Mouse (Mus musculus) thymus, adult 2 months (tissue): ENCODE data around the gene Hcls1. TPM values are rescaled to one million over a fixed set of nuclear protein-coding genes. Genes with fewer than 3 reads are reported as not detected.

Experiments used
- DNase-seq: peaks from one replicate; pipeline ENCODE4 v3.0.0; 2021
- H3K27ac ChIP-seq: fragments of 200-500 bp; 2 replicates; pipeline ENCODE4 v1.5.1; 2012; ENCODE audit warnings: low read length, control low read depth; ENCODE audit not compliant: control insufficient read depth, insufficient read depth
- H3K27me3 ChIP-seq: fragments of 200-500 bp; 2 replicates; pipeline ENCODE4 v1.6.1; 2012; ENCODE audit warnings: mild to moderate bottlenecking, low read length, moderate library complexity, mixed read lengths; ENCODE audit not compliant: control insufficient read depth, insufficient read depth
- H3K36me3 ChIP-seq: fragments of 200-500 bp; 2 replicates; pipeline ENCODE4 v1.6.1; 2012; ENCODE audit warnings: mild to moderate bottlenecking, low read length, moderate library complexity; ENCODE audit not compliant: control insufficient read depth, insufficient read depth
- H3K4me1 ChIP-seq: fragments of 200-500 bp; replicated peaks from 2 replicates; pipeline ENCODE4 v1.6.1; 2012; ENCODE audit warnings: low read length; ENCODE audit not compliant: control insufficient read depth, insufficient read depth
- H3K4me3 ChIP-seq: fragments of 200-500 bp; 2 replicates; pipeline ENCODE4 v1.5.1; 2012; ENCODE audit warnings: mild to moderate bottlenecking, low read length, control low read depth, moderate library complexity; ENCODE audit not compliant: control insufficient read depth, insufficient read depth
- CTCF ChIP-seq: fragments of 200-500 bp; IDR thresholded peaks from 2 replicates; pipeline ENCODE4 v1.5.1; 2012; ENCODE audit warnings: mild to moderate bottlenecking, control low read depth, low read length, moderate library complexity, borderline replicate concordance; ENCODE audit not compliant: control insufficient read depth, poor library complexity, insufficient read depth; ENCODE audit errors: extremely low read depth
- POLR2A ChIP-seq: fragments of 200-500 bp; IDR thresholded peaks from 2 replicates; pipeline ENCODE4 v1.6.1; 2012; ENCODE audit warnings: mild to moderate bottlenecking, low read length, control low read depth, moderate library complexity; ENCODE audit not compliant: control insufficient read depth, poor library complexity, insufficient read depth; ENCODE audit errors: extremely low read depth
- WGBS: fragments of 180-500 bp; shearing (Covaris S2); methylation state at CpG from one replicate; pipeline ENCODE4 v1.1.7; 2018; 5-methylcytosine and 5-hydroxymethylcytosine counted together
- polyA plus RNA-seq: library from polyadenylated mRNA; depleted of rRNA; stranded (reverse); fragments of >200 nt; gene quantifications from 2 replicates; pipeline ENCODE4 v1.2.3, GENCODE M21; 2012; rRNA removed

The Hcls1 gene
- polyA plus RNA-seq, result 118 and 132 TPM in 2 replicates

DNA sequence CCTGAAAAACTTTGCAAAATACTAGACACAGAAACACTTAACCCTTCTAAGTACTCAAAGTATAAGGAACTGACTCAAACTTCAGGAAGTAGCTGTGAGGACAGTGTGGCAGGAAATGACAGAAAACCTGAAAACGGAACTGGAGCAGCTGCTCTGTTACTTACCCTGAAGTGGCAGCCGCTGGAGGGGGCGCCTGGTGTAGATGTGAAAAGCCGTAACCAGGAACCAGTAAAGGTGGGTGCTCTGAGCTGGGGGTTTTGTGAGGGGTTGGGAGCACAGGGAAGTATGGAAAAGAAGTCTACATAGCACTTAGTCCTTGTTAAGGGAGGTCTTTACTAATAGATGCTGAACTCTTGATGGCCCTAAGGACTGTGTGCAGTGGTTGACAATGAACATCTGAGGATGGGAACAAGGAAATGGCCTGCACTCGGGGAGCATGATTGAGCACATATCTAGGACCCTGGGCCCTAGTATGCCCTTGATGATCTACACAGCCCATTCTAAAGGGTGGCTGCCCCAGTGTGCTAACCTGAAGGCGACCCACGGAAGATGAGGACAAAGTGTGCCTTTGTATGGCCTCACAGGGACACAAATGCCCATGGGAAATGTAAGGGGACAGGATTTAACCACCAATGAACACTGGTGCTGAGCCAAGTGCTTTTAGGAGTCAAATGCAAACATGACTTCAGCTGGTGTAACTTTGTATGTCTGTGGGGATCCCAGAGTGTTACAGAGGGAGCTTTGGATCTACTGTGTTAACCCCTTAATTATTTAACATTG, at the start of gene Hcls1:
Gene Hcls1, plus strand, starts transcription at position 143 of the 780 bp plus-strand sequence.
- WGBS, result 6% methylated on average over 7 of the region's 7 CpGs
- Histone ChIP-seq H3K36me3 (peaks cover 28% of the 10 kb centered on the region), H3K27me3 (no peaks in the 10 kb centered on the region), H3K4me1 (peaks cover 38% of the 10 kb centered on the region), H3K4me3 (peak within 1 kb of the TSS; percentile 92), H3K27ac (peak within 1 kb of the TSS; percentile 98)
- TF ChIP-seq CTCF, result no peak
- peak; percentile 68 for TF ChIP-seq POLR2A
- DNase-seq, result peak; percentile 82

DNA sequence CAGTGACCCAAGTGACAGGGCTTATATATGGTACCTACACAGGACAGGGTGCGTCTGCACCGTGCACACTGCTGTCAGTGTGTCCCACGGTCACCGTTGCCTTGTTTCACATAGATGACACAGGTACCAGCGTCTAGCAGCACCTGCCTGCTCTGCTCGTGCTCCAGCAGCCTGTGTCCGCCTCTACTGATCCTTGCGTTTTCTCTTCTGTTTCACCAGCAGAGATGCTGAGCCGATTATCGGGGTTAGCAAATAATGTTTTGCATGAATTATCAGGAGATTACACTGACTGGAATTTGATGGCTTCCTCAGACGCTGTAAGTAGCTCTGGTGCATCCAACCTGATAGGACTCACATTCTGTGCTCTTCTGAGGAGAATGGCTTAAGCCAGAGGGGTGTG, 48.9 kb upstream of the Hcls1 start:
- DNase-seq, result no peak
- Histone ChIP-seq H3K27me3 (no peaks in the 10 kb centered on the region), H3K27ac (no peak overlapping the region), H3K36me3 (peaks cover 8% of the 10 kb centered on the region; the same call in 1 of the 2 replicates), H3K4me3 (no peak overlapping the region), H3K4me1 (no peaks in the 10 kb centered on the region)
- 94% methylated on average over 11 of the region's 11 CpGs for WGBS
- TF ChIP-seq CTCF, result no peak
- no peak for TF ChIP-seq POLR2A

DNA sequence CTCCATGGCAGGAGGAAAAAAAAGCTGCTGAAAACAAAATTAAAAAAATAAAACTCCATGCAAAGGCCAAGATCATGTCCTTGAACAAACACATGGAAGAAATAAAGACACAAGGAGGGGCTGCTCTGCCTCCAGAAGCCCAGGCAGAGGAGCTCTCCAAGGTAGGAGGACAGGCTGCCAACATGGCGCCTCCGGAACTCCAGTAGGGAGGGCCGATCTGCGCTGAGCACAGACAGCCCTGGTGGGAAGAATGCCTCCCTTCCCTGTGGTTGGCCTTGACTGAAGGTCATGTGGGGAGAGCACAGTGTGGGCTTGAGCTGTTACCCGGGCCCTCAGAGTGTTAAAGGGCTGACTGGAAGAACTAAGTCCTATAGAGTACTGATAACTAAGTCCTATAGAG, 47.2 kb upstream of the Hcls1 start:
- Histone ChIP-seq H3K4me3 (no peak overlapping the region), H3K4me1 (no peaks in the 10 kb centered on the region), H3K27ac (no peak overlapping the region), H3K27me3 (no peaks in the 10 kb centered on the region), H3K36me3 (peaks cover 15% of the 10 kb centered on the region; the same call in 1 of the 2 replicates)
- DNase-seq, result no peak
- TF ChIP-seq CTCF (no peak), POLR2A (no peak)
- 96% methylated on average over 5 of the region's 5 CpGs for WGBS

DNA sequence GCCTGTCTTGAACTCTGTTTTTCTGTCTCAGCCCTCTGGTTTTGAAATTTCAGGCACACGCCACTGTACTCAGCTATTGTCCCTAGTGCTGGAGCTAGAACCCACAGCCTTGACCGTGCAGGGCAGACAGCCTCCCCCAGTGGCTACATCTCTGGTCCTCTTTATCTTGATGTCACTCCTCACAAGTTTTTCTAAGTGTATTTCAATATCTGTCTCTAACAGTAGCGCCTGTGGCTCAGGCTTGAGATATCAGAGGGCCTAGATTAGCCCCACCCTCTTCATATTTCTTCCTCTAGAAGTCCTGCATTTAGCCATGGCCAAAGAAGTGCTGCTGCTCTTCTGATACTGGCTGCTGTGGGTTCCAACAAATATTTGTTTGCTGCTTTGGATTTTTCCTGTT, 44.2 kb upstream of the Hcls1 start:
- H3K36me3 ChIP-seq, result peaks cover 26% of the 10 kb centered on the region
- WGBS, result 98% methylated on average over 3 of the region's 3 CpGs
- no peak overlapping the region for H3K27ac ChIP-seq

DNA sequence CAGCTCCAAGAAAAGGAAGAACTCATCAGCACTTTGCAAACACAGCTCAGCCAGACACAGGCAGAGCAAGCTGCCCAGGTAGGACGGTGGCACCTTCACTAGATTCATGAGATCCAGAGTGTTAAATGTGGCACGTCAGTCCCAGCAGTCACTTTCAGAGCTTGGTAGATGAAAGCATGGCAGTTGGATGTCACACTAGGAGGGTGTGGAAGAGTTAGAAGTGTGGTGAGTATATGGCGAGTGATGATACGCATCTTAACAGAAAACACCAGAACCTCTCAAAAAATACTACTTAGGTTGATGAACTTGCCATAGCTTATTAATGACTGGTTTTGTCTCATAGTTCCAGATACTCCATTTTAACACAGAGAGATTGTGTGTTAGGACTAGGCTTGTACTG, 43.4 kb upstream of the Hcls1 start:
- H3K27ac ChIP-seq, result no peak overlapping the region
- DNase-seq, result no peak
- H3K36me3 ChIP-seq, result peaks cover 26% of the 10 kb centered on the region
- TF ChIP-seq POLR2A, result no peak
- TF ChIP-seq CTCF, result no peak
- H3K4me1 ChIP-seq, result no peaks in the 10 kb centered on the region
- no peak overlapping the region for H3K4me3 ChIP-seq
- 97% methylated on average over 4 of the region's 4 CpGs for WGBS
- H3K27me3 ChIP-seq, result no peaks in the 10 kb centered on the region

More for the DNA sequence above, 44.2 kb upstream of the Hcls1 start:
- TF ChIP-seq POLR2A (no peak), CTCF (no peak)
- DNase-seq, result no peak
- Histone ChIP-seq H3K4me1 (no peaks in the 10 kb centered on the region), H3K27me3 (no peaks in the 10 kb centered on the region), H3K4me3 (no peak overlapping the region)

DNA sequence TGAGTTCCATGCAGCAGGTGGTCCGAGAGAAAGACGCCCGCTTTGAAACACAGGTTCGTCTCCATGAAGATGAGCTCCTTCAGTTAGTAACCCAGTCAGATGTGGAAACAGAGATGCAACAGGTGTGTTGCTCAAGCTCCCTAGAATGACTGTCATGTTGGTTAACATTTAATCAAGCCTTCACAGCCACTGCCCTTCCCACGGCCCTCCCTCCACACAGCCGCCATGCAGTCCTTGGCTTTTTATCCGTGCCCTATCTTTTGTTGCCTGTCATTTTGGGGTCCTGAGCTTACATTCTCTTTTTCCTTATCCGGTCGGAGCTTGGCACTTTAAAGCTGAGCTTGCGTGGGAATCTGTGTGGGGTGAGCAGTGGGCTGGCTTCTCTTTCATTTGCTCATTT, 41.5 kb upstream of the Hcls1 start:
- Histone ChIP-seq H3K36me3 (peaks cover 24% of the 10 kb centered on the region), H3K4me1 (no peaks in the 10 kb centered on the region), H3K27ac (no peak overlapping the region), H3K4me3 (no peak overlapping the region), H3K27me3 (no peaks in the 10 kb centered on the region)
- 97% methylated on average over 10 of the region's 10 CpGs for WGBS
- no peak for TF ChIP-seq POLR2A
- TF ChIP-seq CTCF, result no peak
- no peak for DNase-seq

DNA sequence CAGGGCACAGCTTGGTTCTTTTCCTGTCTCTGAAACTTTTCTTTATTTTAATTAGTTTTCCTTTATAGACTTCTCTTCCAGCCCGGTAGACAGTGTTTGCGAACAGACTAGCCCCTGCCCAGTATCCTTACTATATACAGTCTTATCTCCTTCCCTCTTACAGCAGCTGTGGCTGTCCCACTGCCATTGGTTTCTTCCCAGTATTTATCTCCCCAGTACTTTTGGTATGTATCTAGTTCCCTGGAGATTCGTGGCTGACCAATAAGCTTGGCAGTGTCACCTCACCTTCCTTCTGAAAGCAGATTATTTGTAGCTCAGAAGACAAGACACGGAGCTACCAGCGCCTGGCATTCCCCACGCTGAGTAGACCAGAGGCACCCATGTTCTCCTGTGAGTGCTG, 38.1 kb upstream of the Hcls1 start:
- 95% methylated on average over 6 of the region's 6 CpGs for WGBS
- TF ChIP-seq CTCF, result no peak
- TF ChIP-seq POLR2A, result no peak

More for the DNA sequence above, 38.1 kb upstream of the Hcls1 start:
- Histone ChIP-seq H3K27ac (no peak overlapping the region), H3K36me3 (peaks cover 29% of the 10 kb centered on the region), H3K4me3 (no peak overlapping the region), H3K4me1 (no peaks in the 10 kb centered on the region), H3K27me3 (no peaks in the 10 kb centered on the region)
- no peak for DNase-seq
